Mouse (Mus musculus): ENCODE measurements around the gene Syn3.

GRCm38 (mm10) chr10:86321194-86321593, 177.5 kb downstream of the Syn3 start:
- TF ChIP-seq CTCF (IDR thresholded peaks at IDR 0.05; ENCODE audit: low read depth, low read length) = no peak
- TF ChIP-seq POLR2A (IDR thresholded peaks at IDR 0.05; ENCODE audit: insufficient read depth, low read length) = no peak

Data from ES-Bruce4 (cell line).